Mouse (Mus musculus): Measurements from ENCODE around the gene Asdurf. TPM values are rescaled to one million over a fixed set of nuclear protein-coding genes. Genes with fewer than 3 reads are reported as not detected.

Gene Asdurf
- polyA plus RNA-seq (2015; fragmentation: Nextera tagmentation; extraction: Ambion mirVana), result 2.9 and 17.1 TPM in 2 replicates

DNA sequence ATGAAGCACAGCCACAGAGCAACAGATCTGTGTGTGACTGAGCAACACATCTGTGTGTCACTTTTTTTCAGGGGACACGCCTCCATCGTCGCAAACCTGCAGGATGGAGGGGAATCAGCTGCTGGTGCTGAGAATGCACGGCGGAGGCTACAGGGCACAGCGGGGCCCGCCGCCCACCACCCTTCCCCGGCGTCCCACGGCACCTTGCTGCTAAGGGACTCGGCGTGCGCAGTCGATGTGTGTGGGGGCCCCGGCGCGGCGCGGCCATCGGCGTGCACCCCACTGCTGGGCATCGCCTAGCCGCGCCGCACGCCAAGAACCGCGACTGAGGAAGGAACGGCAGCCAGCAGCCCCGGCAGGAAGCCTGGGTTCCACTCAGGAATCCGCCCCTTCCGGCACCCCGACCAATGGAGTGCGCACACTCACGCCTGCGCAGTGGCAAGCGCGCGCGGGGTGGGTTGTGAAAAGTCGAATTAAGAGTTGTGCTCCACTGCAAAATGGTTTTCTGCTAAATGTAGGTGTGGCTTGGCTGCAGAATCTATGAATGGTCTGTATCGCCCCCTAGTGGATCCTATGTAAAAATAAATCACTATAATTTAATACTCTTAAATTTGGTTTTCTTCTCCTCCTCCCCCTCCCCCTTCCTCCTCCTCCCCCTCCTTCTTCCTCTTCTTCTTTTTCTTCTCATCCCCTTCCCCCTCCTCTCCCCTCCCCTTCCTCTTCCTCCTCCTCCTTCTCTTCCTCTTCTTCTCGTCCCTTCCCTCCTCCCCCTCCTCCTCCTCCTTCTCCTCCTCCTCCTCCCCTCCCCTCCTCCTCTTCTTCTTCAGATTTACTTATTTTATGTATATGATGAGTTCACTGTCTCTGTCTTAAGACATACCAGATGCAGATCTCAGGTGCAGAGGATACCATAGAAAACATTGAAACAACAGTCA is at the start of gene Asdurf, which contains the start of the genes Gm28551 and Asnsd1:
Asdurf (minus strand) TSS at position 293 of the 935 bp plus-strand sequence.
Gm28551 (minus strand) TSS at position 341 of the 935 bp plus-strand sequence.
Asnsd1 (minus strand) TSS at position 426 of the 935 bp plus-strand sequence.

GRCm38 (mm10) chr1:53312989-53313967 is 39.1 kb downstream of the Asdurf start, which contains the start of gene Osgepl1:
Osgepl1 (plus strand) TSS chr1:53313624.

Other genes with a start within 250 kb of the Asdurf start
- 0.34 TPM in 1 of 2 replicates, not detected in the other for gene 1700019A02Rik, start 165.0 kb downstream of the Asdurf start, polyA plus RNA-seq (2015; fragmentation: Nextera tagmentation; extraction: Ambion mirVana)
- gene Pms1, start 55.6 kb downstream of the Asdurf start, polyA plus RNA-seq (2015; fragmentation: Nextera tagmentation; extraction: Ambion mirVana), result 8.2 and 9.3 TPM in 2 replicates
- gene Ormdl1, start 55.5 kb downstream of the Asdurf start, polyA plus RNA-seq (2015; fragmentation: Nextera tagmentation; extraction: Ambion mirVana), result 30.4 and 32.2 TPM in 2 replicates
- gene Gm28778, start 55.5 kb downstream of the Asdurf start, polyA plus RNA-seq (2015; fragmentation: Nextera tagmentation; extraction: Ambion mirVana), result not detected in 2 replicates
- gene Osgepl1, start 39.0 kb downstream of the Asdurf start, polyA plus RNA-seq (2015; fragmentation: Nextera tagmentation; extraction: Ambion mirVana), result 22.7 and 23.8 TPM in 2 replicates
- gene Gm28551, start within 50 bp of the Asdurf start, polyA plus RNA-seq (2015; fragmentation: Nextera tagmentation; extraction: Ambion mirVana), result 1.5 and 2.2 TPM in 2 replicates
- 44.3 and 49.1 TPM in 2 replicates for gene Asnsd1, start 133 bp upstream of the Asdurf start, polyA plus RNA-seq (2015; fragmentation: Nextera tagmentation; extraction: Ambion mirVana)